Mouse (Mus musculus): ENCODE data around the gene Magoh. TPM values are rescaled to one million over a fixed set of nuclear protein-coding genes. Genes with fewer than 3 reads are reported as not detected.

The Magoh gene
- polyA plus RNA-seq, 1 experiment from 2014 or later, result 174 TPM

DNA sequence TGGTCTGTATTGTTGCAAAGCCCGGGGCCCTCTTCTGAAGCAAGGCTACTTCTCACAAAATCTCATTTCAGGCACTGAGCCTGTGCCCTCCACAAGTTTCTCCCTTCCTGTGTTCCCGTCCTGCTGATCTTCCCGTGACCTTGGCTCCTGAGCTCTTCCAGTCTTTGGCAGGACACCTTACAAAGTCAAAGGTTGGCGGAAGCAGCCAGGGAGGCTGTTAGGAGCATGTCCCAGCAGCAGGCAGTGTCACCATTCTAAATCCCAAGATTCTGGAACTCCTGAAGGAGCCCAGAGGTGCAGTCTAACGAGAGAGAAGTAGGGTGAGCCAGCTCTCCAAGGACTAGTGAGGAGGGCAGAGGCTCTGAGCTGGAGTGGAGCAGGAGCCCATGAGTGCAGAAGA lies 31.0 kb upstream of the Magoh start:
- ATAC-seq (ENCODE audit: insufficient number of reproducible peaks, low FRiP score, low TSS enrichment, low read depth), result no peak
- Histone ChIP-seq H3K27me3 (peaks cover 15% of the 10 kb centered on the region), H3K4me2 (no peak overlapping the region), H3K36me3 (no peaks in the 10 kb centered on the region), H3K4me1 (0 out of 2 replicates have a peak, but pooled peaks cover 5% of the 10 kb centered on the region), H3K4me3 (no peak overlapping the region), H3K9ac (no peak overlapping the region), H3K9me3 (no peaks in the 10 kb centered on the region), H3K27ac (no peak overlapping the region)
- 75% methylated on average over 5 of the region's 5 CpGs for WGBS

DNA sequence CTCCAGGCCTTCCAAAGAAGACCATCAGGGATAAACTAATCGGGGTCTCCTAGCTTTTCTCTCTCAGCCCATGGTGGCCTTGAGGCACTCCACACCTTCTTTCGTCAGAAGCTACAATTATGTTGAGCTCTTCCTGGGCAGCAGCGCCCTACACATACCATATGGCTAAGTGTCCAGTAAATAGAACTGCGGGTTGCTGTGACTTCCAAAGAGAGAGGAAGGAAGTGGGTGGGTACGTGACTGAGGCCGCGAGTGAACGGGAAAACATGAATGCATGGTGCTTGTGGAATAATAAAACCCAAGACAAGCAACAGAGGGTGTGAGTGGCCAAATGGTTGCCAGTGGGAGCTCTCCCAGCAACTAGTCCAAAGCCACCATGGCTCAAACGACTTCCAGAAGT lies 29.9 kb upstream of the Magoh start:
- H3K4me3 ChIP-seq, result no peak overlapping the region
- no peaks in the 10 kb centered on the region for H3K36me3 ChIP-seq
- no peak for ATAC-seq (ENCODE audit: insufficient number of reproducible peaks, low FRiP score, low TSS enrichment, low read depth)

DNA sequence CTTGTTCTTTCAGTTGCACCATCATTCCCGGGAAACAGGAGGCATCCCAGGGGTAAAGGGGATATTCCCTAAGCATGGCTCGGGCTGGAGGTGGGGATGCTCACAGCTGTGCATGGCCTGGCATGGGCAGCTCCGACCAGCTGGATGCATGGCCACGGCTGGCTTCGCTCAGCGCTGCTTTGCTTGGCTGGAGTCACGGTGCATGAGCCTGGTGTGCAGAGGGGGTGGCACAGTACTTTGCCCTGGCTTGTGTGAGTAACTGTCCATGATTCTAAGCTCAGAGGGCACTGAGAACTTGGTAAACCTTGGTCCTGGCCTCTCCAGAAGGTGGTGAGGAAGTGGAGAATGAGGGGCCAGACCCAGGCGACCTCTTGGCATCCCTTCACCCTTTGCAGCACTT lies 29.5 kb upstream of the Magoh start:
- WGBS, result 89% methylated on average over 8 of the region's 8 CpGs
- H3K4me2 ChIP-seq, result no peak overlapping the region
- H3K4me3 ChIP-seq, result no peak overlapping the region
- no peak for ATAC-seq (ENCODE audit: insufficient number of reproducible peaks, low FRiP score, low TSS enrichment, low read depth)
- H3K27me3 ChIP-seq, result peaks cover 15% of the 10 kb centered on the region
- H3K36me3 ChIP-seq, result no peaks in the 10 kb centered on the region
- H3K9me3 ChIP-seq, result no peaks in the 10 kb centered on the region
- 0 out of 2 replicates have a peak, but pooled peaks cover 5% of the 10 kb centered on the region for H3K4me1 ChIP-seq
- H3K27ac ChIP-seq, result no peak overlapping the region
- no peak overlapping the region for H3K9ac ChIP-seq

More for the DNA sequence above, 29.9 kb upstream of the Magoh start:
- H3K9ac ChIP-seq, result no peak overlapping the region
- H3K9me3 ChIP-seq, result no peaks in the 10 kb centered on the region
- 63% methylated on average over 9 of the region's 9 CpGs for WGBS
- H3K4me2 ChIP-seq, result no peak overlapping the region
- H3K4me1 ChIP-seq, result 0 out of 2 replicates have a peak, but pooled peaks cover 5% of the 10 kb centered on the region
- no peak overlapping the region for H3K27ac ChIP-seq
- H3K27me3 ChIP-seq, result peaks cover 15% of the 10 kb centered on the region

DNA sequence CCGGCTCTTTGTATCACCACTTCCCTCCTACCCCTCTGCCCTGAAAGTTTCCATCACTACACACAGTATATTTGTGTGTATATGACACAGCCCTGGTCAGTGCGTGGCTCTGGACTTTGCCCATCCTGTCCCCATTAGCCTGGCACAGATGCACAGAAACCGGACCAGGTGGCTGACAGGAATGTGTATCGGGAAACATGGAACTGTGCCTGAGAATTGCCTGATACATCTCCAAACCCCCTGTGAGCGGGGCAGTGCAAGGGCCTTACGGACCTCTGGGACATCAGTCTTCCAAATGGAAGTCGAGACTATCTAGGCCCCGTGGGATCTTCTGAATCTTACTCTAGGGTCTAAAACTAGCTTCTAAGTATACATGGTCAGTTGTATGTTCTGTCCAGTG lies 26.2 kb upstream of the Magoh start:
- Histone ChIP-seq H3K4me1 (no peaks in the 10 kb centered on the region), H3K4me2 (no peak overlapping the region), H3K27me3 (no peaks in the 10 kb centered on the region), H3K9me3 (no peaks in the 10 kb centered on the region), H3K4me3 (no peak overlapping the region), H3K27ac (no peak overlapping the region), H3K36me3 (no peaks in the 10 kb centered on the region), H3K9ac (no peak overlapping the region)
- ATAC-seq (ENCODE audit: insufficient number of reproducible peaks, low FRiP score, low TSS enrichment, low read depth), result no peak
- WGBS, result 88% methylated on average over 8 of the region's 8 CpGs

DNA sequence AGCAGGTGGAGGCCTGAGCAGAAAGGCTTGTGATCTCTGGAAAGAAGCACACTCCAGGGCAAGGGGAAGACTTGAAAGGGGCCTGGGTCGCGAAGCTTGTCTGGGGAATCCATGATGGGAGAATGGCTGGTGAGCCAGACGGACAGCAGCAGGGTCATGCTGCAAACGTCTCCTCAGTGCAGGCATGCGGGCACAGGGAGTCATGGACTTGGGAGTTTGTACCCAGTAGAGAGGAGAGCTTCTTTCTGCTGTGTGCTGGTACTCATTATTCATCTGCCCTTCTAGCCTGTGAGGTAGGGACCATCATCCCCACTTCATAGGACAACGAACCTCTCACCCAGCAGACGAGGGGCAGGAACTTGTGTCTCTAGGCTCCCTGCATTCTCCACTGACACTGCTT lies 25.7 kb upstream of the Magoh start:
- no peak for ATAC-seq (ENCODE audit: insufficient number of reproducible peaks, low FRiP score, low TSS enrichment, low read depth)
- no peaks in the 10 kb centered on the region for H3K27me3 ChIP-seq
- H3K27ac ChIP-seq, result no peak overlapping the region
- no peak overlapping the region for H3K4me2 ChIP-seq
- no peaks in the 10 kb centered on the region for H3K4me1 ChIP-seq
- H3K9me3 ChIP-seq, result no peaks in the 10 kb centered on the region
- no peaks in the 10 kb centered on the region for H3K36me3 ChIP-seq
- H3K9ac ChIP-seq, result no peak overlapping the region
- WGBS, result 88% methylated on average over 7 of the region's 7 CpGs
- no peak overlapping the region for H3K4me3 ChIP-seq

- Histone ChIP-seq H3K27me3 (no peaks in the 10 kb centered on the region), H3K4me3 (no peak overlapping the region), H3K36me3 (no peaks in the 10 kb centered on the region), H3K9ac (no peak overlapping the region), H3K4me2 (no peak overlapping the region), H3K9me3 (no peaks in the 10 kb centered on the region), H3K27ac (no peak overlapping the region), H3K4me1 (no peaks in the 10 kb centered on the region)
- ATAC-seq (ENCODE audit: insufficient number of reproducible peaks, low FRiP score, low TSS enrichment, low read depth), result no peak
- WGBS, result 80% methylated on average over 11 of the region's 11 CpGs
These were observed 22.4 kb upstream of the Magoh start for GRCm38 (mm10) chr4:107856958-107857686.

GRCm38 (mm10) chr4:107858995-107859394 lies 20.6 kb upstream of the Magoh start:
- 89% methylated on average over 7 of the region's 7 CpGs for WGBS

GRCm38 (mm10) chr4:107864866-107865265 lies 14.7 kb upstream of the Magoh start:
- Histone ChIP-seq H3K9ac (no peak overlapping the region), H3K4me1 (no peaks in the 10 kb centered on the region), H3K9me3 (no peaks in the 10 kb centered on the region), H3K4me2 (no peak overlapping the region), H3K27ac (no peak overlapping the region), H3K27me3 (no peaks in the 10 kb centered on the region), H3K4me3 (no peak overlapping the region), H3K36me3 (no peaks in the 10 kb centered on the region)
- WGBS, result 82% methylated on average over 4 of the region's 4 CpGs
- ATAC-seq (ENCODE audit: insufficient number of reproducible peaks, low FRiP score, low TSS enrichment, low read depth), result no peak

More at GRCm38 (mm10) chr4:107858995-107859394, 20.6 kb upstream of the Magoh start:
- no peak for ATAC-seq (ENCODE audit: insufficient number of reproducible peaks, low FRiP score, low TSS enrichment, low read depth)
- no peak overlapping the region for H3K4me2 ChIP-seq
- no peak overlapping the region for H3K4me3 ChIP-seq
- no peaks in the 10 kb centered on the region for H3K36me3 ChIP-seq
- H3K4me1 ChIP-seq, result no peaks in the 10 kb centered on the region
- no peaks in the 10 kb centered on the region for H3K9me3 ChIP-seq
- H3K9ac ChIP-seq, result no peak overlapping the region
- no peak overlapping the region for H3K27ac ChIP-seq
- no peaks in the 10 kb centered on the region for H3K27me3 ChIP-seq

- peaks cover 14% of the 10 kb centered on the region for H3K4me1 ChIP-seq
- no peak overlapping the region for H3K4me3 ChIP-seq
- no peak overlapping the region for H3K4me2 ChIP-seq
- H3K27me3 ChIP-seq, result no peaks in the 10 kb centered on the region
- no peak overlapping the region for H3K27ac ChIP-seq
- 93% methylated on average over 1 of the region's 1 CpGs for WGBS
- H3K36me3 ChIP-seq, result peaks cover 55% of the 10 kb centered on the region
- H3K9me3 ChIP-seq, result no peaks in the 10 kb centered on the region
- H3K9ac ChIP-seq, result no peak overlapping the region
- no peak for ATAC-seq (ENCODE audit: insufficient number of reproducible peaks, low FRiP score, low TSS enrichment, low read depth)
These were observed 2.1 kb downstream of the Magoh start for GRCm38 (mm10) chr4:107881631-107882030.

DNA sequence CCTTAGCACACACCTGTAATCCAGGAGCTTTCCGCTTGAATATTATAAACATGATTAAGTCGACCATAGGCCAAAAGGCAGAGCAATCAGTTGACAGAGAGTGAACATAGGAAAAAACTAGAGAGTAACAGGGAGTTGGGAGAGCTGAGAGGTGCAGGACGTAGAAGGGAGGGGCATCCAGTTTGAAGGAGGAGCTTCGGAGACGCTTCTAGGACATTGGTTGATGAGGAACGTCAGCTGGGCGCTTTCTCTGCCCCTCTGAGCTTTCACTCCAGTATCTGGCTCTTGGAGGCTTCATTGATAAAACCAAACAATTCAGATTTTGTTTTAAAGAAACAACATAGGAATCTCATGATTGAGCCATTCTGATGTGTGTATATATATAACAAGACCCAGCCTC lies 6.8 kb downstream of the Magoh start:
- 79% methylated on average over 7 of the region's 7 CpGs for WGBS
- Histone ChIP-seq H3K4me1 (peaks cover 18% of the 10 kb centered on the region), H3K4me2 (no peak overlapping the region), H3K36me3 (peaks cover 58% of the 10 kb centered on the region), H3K9me3 (no peaks in the 10 kb centered on the region), H3K27ac (no peak overlapping the region), H3K4me3 (no peak overlapping the region), H3K27me3 (no peaks in the 10 kb centered on the region), H3K9ac (no peak overlapping the region)
- ATAC-seq (ENCODE audit: insufficient number of reproducible peaks, low FRiP score, low TSS enrichment, low read depth), result no peak

DNA sequence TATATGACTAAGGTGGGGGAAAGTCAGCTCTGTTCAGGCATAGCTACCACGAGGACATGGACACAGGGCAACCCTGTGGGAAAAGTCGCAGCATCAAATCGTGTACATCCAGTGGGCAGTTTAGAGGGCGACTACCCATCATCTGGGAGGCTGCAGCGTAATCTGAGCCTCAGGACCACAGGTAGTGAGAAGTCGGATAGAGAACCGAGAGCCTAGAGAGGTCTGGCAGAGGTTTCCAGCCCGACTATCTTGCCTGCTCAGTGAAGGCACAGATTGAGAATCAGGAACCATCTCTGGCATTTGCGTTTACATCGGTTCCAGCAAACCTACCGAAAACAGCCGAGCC lies 9.8 kb downstream of the Magoh start:
- WGBS, result under 1% methylated on average over 12 of the region's 12 CpGs
- peaks cover 50% of the 10 kb centered on the region for H3K36me3 ChIP-seq

GRCm38 (mm10) chr4:107889731-107890432 lies 10.3 kb downstream of the Magoh start, which contains the start of gene 0610037L13Rik:
0610037L13Rik (plus strand) TSS chr4:107889813.
- Histone ChIP-seq H3K36me3 (peaks cover 50% of the 10 kb centered on the region), H3K9ac (peak within 1 kb of the TSS; percentile 55), H3K4me3 (peak within 1 kb of the TSS; percentile 65), H3K27me3 (no peaks in the 10 kb centered on the region), H3K9me3 (no peaks in the 10 kb centered on the region), H3K27ac (peak within 1 kb of the TSS; percentile 96), H3K4me1 (peaks cover 18% of the 10 kb centered on the region), H3K4me2 (peak within 1 kb of the TSS; percentile 84)
- peak; percentile 92 for ATAC-seq (ENCODE audit: insufficient number of reproducible peaks, low FRiP score, low TSS enrichment, low read depth)
- WGBS, result under 1% methylated on average over 48 of the region's 48 CpGs

More for the DNA sequence above, 9.8 kb downstream of the Magoh start:
- Histone ChIP-seq H3K9me3 (no peaks in the 10 kb centered on the region), H3K9ac (peak overlapping the region; percentile 55), H3K27ac (peak overlapping the region; percentile 96), H3K27me3 (no peaks in the 10 kb centered on the region), H3K4me2 (peak overlapping the region; percentile 84), H3K4me1 (peaks cover 18% of the 10 kb centered on the region), H3K4me3 (peak overlapping the region; percentile 65)
- ATAC-seq (ENCODE audit: insufficient number of reproducible peaks, low FRiP score, low TSS enrichment, low read depth), result 0 out of 2 replicates have a peak, but pooled peaks have one; percentile 4
